Comparison of ENCODE assay signal across 9 mouse cellular contexts in the genomic region with DNA sequence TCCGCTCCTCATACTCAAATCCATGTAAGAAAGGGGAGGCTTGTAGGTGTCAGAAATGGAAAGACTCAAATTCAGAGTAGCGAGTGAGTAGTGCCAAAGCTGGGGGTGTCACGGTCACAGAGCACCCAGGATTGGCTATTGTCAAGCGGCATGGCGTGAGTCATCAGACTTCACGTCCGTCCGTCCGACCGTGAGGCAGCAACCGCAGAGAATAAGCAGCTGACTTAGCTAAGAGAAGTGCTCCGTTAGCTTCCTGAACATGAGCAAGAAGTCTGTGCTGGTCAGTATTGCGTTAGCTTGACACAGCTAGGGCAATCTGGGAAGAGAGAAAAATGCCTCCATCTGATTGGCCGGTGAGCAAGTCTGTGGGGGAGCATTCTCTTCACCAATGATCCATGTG.
A peak's percentile ranks its signal among the peaks of the same experiment; 100 is the strongest.
DNase-seq lines count a peak whose midpoint lies in the region; ATAC-seq and TF ChIP-seq lines count a peak whose summit lies in the region.
"Had no signal": no experiment of that assay in that cellular context is flagged by ENCODE, and none has a peak within 500 bp of the region (broad histone marks: within the 10 kb centered on the region; RNA-seq: fewer than 3 reads in every experiment).

No protein-coding gene starts in this region.

- H3K27ac ChIP-seq in liver, embryonic 15.5 days (replicated peaks): no peak overlapping the region; the same call in 1 of the 2 replicates
- H3K27ac ChIP-seq: embryonic facial prominence, embryonic 15.5 days had no signal

- 29% methylated on average over 14 of the region's 14 CpGs for WGBS in liver, embryonic 15.5 days (ENCODE audit: insufficient replicate concordance)

- H3ac ChIP-seq in C2C12 (ENCODE audit: control insufficient read depth, insufficient read length, low read depth): no peak overlapping the region

- H3K4me1 ChIP-seq in liver, embryonic 15.5 days (replicated peaks): peaks cover 11% of the 10 kb centered on the region; the same call in 1 of the 2 replicates

- no peaks in the 10 kb centered on the region for H3K36me3 ChIP-seq in C2C12 (ENCODE audit: control insufficient read depth, insufficient read depth)
- H3K36me3 ChIP-seq in liver, embryonic 15.5 days (replicated peaks): no peaks in the 10 kb centered on the region
- H3K36me3 ChIP-seq: embryonic facial prominence, embryonic 15.5 days had no signal

- H3K4me3 ChIP-seq in C2C12 (ENCODE audit: insufficient read depth, poor library complexity, severe bottlenecking): peak overlapping the region; percentile 21
- H3K4me3 ChIP-seq in liver, embryonic 15.5 days (replicated peaks): peak overlapping the region; percentile 20
- H3K4me3 ChIP-seq: embryonic facial prominence, embryonic 15.5 days had no signal

- no peaks in the 10 kb centered on the region for H3K9me3 ChIP-seq in liver, embryonic 15.5 days (replicated peaks)
- H3K9me3 ChIP-seq: embryonic facial prominence, embryonic 15.5 days had no signal

- no peaks in the 10 kb centered on the region for H3K79me2 ChIP-seq in C2C12 (ENCODE audit: control insufficient read depth, insufficient read depth)

- peak overlapping the region; percentile 52 for H3K4me2 ChIP-seq in liver, embryonic 15.5 days
- H3K4me2 ChIP-seq: embryonic facial prominence, embryonic 15.5 days had no signal

- TF ChIP-seq CTCF in C2C12 (IDR thresholded peaks at IDR 0.05; ENCODE audit: control insufficient read depth, insufficient read depth, insufficient read length): no peak

- H3K9ac ChIP-seq in liver, embryonic 15.5 days: no peak overlapping the region
- H3K9ac ChIP-seq: embryonic facial prominence, embryonic 15.5 days had no signal

- peak; percentile 93 for ATAC-seq in granulocyte monocyte progenitor cell, adult 5-6 weeks (replicated peaks; ENCODE audit: poor library complexity, severe bottlenecking)
- ATAC-seq in liver, embryonic 15.5 days (ENCODE audit: insufficient read depth): peak; percentile 49; the same call in 1 of the 2 replicates

- no peaks in the 10 kb centered on the region for H3K79me3 ChIP-seq in C2C12 (ENCODE audit: low read depth)

- DNase-seq in 3134 (ENCODE audit: extremely low read depth, insufficient read length, low spot score): peak; percentile 83
- peak; percentile 38 for DNase-seq in yolk sac, embryonic 10.5 days (ENCODE audit: low spot score)
- DNase-seq in thymus, postnatal 10 days (ENCODE audit: low spot score in 2 of 2): no peak
- DNase-seq in layer of hippocampus, adult 18-20 months (ENCODE audit: low spot score in 2 of 2): no peak
- DNase-seq in cerebellum, adult 8-10 months: no peak

- H3K27me3 ChIP-seq in C2C12 (ENCODE audit: control insufficient read depth, insufficient read depth, insufficient read length): no peaks in the 10 kb centered on the region
- H3K27me3 ChIP-seq in liver, embryonic 15.5 days: peaks cover 6% of the 10 kb centered on the region; the same call in 1 of the 2 replicates
- H3K27me3 ChIP-seq: embryonic facial prominence, embryonic 15.5 days had no signal

TF ChIP-seq in C2C12, 6 proteins besides CTCF, POLR2A, EP300 and RAD21:
- TF ChIP-seq MYOD1 (IDR thresholded peaks at IDR 0.05; ENCODE audit: control insufficient read depth, insufficient read length, low read depth) (no peak), CEBPB (IDR thresholded peaks at IDR 0.05; ENCODE audit: low read depth) (peak; percentile 82), FOSL1 (IDR thresholded peaks at IDR 0.05; ENCODE audit: insufficient read depth, low read length, poor library complexity, severe bottlenecking) (peak; percentile 54), MAX (IDR thresholded peaks at IDR 0.05) (peak; percentile 86)

Comparison
In these comparisons a context has a peak if more than half of its experiments do, and no peak if none do; other contexts are left out.
1. DNase-seq: peak in 3134 (single experiment) and yolk sac, embryonic 10.5 days (single experiment); none in thymus, postnatal 10 days (0 of 2), layer of hippocampus, adult 18-20 months (0 of 2) and cerebellum, adult 8-10 months (single experiment).